Mouse (Mus musculus) CD4-positive, CD25-positive, alpha-beta regulatory T cell, adult 4 months (primary cell): ENCODE data around the gene Tnc. TPM values are rescaled to one million over a fixed set of nuclear protein-coding genes. Genes with fewer than 3 reads are reported as not detected.

Experiments used
- ATAC-seq: one replicate; pipeline ENCODE4 v1.8.0; 2017
- polyA plus RNA-seq, 2 experiments: library from polyadenylated mRNA; unstranded; fragments of 100-300 nt; shearing (Covaris generic); gene quantifications; one replicate each; pipeline ENCODE4 v1.2.1; 2017

Tnc gene
- polyA plus RNA-seq, 2 experiments from 2014 or later: 0.11 to 0.16 TPM

DNA sequence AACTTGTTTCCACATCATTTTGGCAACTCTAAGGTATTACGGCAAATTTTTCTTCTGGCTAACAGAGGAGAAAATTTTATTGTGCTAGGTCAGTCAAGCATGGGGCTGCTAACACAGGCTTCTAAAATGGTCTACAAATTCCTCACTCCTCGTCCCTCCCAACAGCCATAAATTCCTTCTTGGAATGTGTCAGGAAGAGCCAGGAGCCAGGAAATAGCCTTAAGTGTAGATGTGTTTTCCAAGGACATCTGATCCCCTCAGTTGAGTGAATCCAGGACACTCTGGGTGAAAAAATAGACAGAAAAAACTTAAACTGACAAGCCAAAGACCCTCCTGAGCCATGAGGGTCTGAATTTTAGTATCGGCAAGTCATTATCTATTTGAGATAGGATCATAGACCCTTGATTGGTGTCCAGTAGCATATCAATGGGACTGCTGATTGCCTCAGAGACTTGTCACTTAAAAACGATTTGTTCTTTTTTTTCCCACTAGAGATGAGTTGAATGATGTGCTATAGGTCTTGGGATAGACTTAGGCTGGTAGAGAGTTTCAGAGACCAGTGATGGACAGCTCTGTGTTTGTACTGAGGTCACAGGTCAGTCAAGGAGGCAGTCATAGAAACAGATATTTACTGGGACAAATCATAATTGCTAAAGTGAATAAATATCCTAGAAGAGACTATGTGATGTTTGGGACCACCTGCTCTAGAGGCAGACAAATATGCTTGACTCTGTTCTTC is 22.6 kb downstream of the Tnc start:
- no peak for ATAC-seq

DNA sequence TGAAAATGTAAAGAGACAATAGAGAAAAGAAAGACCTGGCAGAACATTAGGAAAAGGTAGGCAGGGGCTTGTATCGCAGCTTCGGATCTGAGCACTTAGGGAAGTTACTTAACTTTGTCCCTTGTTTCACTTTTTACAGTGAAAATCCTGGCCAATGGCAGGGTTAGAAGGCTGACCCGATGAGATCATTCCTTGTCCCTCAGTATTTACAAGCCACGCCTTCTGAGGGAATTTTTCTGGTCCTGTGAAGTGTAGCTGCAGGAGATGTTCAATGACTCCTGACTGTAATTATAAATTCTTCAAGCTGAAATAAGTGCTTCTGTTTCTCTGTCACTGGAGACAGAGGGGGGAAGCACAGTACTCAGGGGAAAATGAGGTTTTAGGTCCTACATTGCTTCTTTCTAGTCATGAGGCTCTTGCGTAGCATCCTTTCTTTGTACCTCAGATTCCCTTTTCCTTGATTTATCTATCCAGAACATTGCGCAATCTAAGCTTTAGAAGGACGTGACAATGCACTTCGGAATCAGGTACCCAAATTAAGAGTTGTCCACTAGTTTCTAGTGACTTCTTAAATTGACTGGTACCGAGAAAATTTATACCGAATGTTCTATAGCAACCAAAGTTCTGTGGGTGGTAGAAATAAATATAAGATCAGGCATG is 25.8 kb downstream of the Tnc start:
- ATAC-seq: no peak

DNA sequence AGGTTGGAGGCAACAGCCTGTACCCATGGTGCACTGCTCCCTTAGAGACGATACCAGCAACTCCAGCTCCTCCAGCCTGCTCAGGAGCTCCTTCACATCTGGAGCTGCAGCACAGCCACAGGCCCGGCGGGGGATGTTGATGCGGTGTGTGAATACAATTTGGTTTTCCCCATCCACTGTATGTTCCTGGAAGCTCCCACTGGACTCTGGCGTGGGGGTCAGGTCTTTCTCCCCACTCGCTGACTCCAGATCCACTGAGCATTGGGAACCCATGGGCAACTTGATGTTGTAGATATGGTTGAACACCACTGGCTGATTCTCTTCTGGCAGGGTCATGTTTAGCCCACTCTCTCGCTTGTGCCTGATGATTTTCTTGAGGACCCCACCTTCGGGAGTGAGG is 26.7 kb downstream of the Tnc start:
- no peak for ATAC-seq

DNA sequence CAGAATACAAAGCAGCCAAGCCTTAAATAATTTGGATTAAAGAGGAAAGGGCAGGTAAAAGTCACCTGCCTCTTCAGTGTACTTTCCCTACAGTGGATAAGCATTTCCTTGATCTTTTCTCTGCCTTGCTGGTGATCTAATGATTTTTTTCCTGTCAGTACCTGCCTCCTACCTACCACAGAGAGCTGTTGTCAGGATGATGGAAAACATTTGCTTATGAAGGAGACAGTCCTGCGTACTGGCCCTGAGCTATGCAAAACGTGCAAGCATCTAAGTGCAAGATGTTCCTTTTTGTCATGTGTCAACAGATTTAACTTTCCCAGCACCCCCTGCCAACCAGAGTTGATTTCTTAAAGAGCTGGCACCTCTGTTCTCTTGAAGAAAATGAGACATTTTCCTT is 35.5 kb downstream of the Tnc start:
- ATAC-seq: no peak

DNA sequence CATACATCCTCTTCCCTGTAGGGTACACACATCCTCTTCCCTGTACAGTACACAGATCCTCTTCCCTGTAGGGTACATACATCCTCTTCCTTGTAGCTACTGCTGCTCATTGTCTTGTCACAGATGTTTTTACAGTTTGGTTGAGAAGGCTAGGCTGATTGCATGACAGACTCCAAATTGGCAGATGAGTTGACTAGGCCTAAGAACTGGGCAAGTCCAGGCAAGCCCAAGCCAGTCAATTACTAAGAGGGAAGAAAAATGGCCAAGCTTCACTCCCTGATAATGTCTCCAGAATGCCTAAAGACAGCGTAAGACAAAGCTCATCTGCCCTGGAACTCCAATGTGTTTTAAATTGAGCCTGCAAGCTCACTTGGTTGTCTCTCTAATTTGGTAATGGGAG is 36.9 kb downstream of the Tnc start:
- ATAC-seq: no peak

DNA sequence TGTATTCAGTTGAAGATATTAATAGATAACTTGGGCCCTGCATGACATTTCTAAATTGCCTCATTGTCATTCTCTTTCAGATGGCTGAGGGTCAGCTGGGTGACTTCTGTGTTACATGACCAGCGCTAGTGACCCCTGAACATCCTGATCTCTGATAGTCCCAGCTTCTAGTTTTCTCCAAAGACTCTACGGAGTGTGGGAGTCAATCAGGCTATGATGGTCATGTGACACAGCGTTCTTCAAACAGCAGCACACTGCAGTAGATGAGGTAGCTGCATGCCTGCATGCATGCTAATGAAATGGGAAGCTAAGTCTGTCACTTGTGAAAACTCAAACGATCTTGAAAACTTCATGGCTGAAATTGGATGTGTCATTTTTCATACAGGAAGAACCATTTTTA is 41.6 kb downstream of the Tnc start:
- ATAC-seq: no peak

DNA sequence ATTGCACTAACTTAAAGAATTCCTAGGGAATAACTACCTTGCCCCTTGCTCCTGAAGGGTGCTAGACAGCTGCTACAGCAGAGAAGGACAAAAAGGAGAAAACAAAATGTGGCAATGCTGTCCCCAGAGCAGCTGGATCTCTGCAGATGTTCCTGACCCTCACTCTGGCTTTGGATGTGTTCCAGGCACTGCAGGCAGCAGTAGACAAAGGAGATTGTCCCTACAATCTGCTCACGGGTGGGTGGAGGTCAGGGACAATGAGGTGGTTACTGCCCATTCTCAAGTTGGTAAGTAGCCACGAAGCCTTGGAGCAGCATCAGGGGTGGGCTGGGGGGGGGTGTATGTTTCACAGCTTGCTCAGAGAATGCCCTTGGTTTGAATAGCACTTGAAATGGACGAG is 43.1 kb downstream of the Tnc start:
- no peak for ATAC-seq

DNA sequence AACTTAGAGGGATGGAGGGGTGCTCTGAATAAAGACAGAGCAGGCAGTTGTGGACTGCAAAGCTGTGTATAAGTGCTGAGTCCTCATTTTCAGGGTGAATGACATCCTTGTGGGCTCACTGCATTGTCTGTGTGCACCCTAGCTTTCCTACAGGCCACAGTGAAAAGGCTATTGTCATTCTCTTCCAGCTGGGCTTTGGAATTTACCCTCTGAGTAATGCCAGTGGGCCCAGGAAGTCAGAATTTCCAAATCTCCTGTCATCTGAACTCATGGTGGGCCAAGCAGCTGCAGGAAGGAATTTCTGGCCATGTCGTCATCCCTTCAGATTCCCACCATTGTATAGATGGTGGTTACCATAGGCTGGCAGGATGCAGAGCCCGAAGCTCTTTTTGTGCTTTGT is 44.6 kb downstream of the Tnc start:
- no peak for ATAC-seq

DNA sequence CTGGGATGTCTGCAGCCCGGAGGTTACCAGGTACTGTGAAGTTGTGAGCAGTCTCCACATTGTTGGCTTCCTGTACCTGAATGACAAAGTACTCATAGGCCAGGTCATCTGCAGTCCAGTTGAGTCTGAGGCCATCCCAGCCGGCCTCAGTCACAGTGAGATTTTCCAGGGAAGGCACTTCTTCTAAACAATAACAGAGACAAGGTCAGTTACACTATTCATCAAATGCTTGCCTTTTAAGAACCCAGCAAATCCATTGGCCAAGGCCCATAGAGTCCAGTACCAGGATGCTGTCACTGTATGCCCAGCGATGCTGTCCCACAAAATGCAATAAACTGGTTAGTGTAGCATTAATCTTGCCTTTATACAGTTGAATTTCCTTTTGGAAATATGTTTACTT is 46.0 kb downstream of the Tnc start:
- ATAC-seq: no peak

DNA sequence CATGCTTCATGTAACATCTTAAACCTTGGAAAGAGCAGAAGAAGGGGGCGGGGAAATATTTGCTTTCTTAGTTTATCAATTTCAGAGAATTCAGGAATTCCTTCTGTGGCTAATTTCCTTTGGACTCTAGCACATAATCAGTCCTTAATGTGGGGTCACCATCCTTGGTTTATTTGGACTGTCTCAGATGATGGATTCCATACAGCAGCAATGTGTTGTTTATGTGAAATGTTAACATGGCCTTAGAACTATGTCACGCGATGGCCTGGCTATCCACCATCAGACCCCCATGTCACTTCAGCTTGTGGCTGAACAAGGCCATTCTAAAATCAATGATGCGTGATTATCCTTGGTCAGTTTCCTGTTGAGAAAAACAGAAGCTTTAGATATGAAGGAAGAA is 46.5 kb downstream of the Tnc start:
- ATAC-seq: no peak

DNA sequence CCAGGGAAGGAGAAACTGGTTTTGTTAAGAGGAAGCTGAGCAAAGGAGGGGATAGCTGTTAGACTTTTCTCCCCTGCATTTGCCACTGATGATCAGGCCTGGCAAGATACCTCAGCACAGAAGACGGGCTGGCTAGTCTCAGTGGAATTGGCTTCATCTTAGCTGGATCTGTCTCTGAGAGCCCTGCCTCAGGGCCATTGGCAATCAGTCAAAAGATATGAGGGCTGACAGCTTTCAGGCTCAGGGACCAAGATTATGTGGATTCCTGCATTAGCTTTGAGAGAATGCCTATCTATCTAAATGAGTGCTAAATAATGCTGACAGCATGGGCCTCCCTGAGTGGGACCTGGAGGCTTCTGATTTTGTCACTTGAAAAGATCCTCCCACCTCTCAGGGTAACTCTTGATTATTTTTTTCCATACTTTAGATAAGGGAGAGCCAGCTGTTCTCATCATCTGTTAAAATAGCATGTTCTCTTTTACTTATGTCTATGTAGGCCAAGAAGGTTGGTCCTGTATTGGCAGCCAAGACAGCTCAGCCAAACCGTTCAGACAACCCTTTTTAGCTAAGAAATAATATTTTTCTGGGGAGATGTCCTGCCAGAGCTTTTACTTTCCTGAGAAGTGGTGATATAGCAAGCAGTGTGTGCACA is 53.2 kb downstream of the Tnc start:
- no peak for ATAC-seq

DNA sequence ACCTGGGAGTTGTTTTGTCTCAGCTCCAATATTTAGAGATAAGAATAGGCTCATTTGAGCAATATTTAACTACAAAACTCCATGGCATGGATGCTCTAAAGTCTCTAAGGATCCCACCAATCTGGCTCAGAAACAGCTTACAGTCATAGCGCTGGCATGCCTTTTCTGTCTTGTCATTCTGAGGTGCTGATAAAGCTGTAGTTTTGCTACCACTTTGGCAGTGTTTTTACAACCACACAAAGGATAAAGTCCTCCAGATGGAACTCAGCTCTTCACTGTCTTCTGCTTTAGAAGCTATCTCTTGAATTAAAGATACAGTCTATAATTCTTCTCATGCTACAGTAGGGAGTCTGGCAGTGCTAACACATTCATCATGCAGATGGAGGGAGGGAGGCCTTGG is 56.6 kb downstream of the Tnc start:
- no peak for ATAC-seq

DNA sequence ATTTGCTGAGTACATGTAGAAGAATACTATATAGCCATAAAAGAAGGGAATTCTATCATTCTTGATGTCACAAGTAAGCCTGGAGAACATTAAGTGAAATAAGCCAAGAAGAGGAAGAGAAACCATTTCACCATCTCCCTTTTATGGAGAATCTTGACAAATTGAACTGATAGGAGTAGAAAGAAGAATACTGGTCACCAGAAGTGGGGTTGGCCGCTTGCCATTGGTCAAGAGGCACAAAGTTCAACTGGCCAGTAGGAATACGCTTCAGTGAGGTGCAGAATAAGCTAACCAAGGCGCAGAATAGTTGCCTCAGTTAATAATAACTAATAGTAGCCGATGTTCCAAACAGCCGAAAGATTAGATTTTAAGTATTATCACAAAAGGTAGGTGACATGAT is 58.7 kb downstream of the Tnc start:
- ATAC-seq: no peak

DNA sequence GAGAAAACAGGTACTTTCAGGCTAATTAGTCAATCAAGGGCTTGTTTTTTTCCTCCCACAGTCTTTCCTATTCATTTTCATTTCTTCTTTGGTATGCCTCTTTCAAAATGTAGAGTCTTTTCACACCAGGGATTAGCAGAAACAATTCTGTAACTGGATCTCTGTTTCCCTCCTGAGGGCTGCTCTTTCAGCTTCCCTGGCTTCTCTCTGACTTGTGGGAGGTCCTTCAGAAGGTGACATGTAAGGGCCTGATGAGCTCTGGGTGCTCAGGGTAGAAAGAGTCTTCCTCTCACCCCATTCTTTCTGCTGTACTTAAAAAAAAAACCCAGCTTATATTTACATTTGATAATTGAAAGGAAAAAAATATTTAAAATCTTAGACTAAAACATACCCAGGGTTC is 60.2 kb downstream of the Tnc start:
- ATAC-seq: no peak

DNA sequence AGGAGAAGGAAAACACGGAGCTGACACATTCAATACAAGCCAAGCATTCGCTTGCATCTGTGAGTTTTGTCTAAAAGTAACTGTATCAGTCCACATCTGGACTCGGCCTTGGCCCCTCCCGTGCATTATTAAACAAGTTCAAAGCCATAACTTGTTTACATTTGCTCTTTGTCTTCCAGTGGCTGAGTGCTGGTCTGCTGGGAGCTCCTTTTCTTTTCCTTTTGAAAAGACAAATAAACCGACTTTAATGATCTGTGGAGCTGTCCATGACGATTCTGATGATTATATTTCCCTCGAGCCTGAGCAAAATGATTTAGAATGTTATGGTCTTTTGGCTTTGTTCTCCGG is 63.7 kb downstream of the Tnc start:
- ATAC-seq: no peak

DNA sequence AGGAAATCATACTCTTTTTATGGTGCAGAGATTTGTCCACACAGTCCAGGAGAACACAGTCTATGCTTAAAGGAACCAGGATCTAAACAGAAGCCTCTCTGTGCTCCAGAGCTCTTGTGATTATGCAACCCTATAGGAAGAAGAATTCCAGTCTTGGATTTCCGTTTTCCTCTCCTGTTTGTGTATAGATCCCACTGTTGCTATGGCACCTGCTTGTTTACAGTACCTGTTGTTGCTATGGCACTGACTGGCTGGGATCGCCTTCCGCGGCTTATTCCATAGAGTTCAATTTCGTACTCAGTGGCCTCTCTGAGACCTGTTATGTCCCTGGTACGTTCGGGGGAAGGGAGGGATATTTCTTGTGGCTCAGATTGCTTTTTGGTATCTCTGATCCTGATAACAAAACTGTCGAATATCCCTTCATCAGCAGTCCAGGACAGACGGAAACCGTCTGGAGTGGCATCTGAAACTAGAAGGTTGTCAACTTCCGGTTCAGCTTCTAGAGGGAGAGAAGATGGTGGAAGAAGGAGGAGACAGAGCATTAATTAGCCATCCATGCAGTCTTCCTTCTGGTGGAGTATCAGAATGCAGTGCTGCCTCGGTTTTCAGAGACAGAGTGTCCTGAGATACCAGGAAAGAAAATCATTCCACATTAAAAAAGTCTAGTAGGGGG is 64.3 kb downstream of the Tnc start:
- ATAC-seq: no peak

DNA sequence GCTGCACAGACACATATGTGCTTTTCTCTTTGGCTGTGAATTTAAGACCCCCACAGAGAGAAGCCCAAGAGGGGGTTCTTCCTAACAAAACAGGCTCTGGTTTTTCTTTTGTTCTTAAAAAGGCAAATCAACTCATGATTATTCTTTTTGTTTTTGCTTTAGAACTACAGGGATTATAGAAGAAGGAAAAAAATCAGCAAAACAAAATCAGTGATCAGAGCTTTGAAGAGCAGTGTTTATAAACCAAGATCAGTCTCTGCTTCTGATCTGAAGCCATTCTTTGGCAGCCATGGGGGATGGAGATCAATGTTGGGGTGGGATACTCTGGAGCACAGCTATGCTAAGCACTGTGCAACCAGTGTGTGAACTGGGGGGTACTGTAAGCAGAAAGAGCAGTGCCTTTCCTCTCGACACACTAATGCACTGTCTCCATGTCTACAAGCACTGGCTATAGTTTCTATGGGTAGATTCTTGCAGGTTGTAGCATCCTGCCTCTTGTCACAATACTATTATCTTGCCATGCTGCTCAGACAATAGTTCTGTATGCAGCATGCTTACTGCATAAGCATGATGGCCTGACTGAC is 66.5 kb downstream of the Tnc start:
- ATAC-seq: no peak

DNA sequence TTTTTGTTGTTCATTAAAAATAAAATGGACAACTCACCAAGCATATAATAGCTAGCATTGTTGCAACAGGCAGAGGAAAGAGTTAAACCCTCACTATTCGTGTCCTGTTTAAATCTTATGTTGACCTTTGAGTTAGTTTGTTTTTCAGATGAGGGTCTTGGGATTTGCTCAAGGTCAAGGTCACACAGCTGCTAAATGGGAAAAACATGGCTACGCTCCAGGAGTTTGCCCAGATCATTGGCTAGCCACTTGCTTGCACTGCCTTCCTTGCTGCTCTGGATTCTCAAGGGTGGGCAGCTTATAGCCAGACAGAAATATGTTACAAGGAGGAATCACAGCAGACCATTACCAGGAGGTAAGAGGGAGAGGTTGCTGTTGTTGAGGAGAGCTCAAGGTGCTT is 67.2 kb downstream of the Tnc start:
- no peak for ATAC-seq

DNA sequence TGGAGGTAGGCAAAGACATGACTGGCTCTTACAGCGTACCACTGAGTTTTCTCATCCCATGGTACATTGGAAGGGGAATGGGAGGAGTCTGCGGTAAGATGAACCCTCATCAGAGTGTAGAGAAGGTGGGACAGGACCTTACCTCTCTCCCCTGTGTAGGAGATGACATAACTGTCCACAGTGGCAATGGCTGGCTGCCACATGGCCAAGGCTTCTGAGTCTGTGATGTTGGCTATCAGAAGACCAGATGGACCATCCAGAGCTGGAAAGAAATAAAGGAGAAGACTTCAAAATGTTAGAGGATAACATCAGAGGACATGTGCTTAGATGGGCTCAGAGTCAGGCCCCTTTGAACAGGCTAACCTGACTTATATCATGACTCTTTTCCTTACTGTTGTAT is 74.3 kb downstream of the Tnc start:
- ATAC-seq: no peak

DNA sequence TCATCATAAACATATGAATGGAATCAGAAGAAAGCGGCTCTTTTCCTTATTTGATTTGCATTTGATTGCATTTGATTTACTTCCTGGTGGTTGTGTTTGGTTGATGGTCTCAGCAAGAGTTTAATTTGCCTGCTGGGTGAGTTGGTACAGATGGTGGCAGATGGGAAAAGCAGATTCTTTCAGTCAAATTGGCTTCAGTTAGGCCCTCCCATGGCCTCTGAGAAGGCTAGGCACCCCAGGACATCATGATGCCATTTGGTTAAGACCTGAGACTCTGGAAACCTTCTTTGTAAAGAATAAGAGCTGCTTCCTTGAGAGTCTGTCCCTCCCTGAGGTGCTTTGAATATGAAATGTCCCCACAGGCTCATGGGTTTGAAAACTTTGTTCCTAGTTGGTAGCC is 75.1 kb downstream of the Tnc start:
- ATAC-seq: no peak

DNA sequence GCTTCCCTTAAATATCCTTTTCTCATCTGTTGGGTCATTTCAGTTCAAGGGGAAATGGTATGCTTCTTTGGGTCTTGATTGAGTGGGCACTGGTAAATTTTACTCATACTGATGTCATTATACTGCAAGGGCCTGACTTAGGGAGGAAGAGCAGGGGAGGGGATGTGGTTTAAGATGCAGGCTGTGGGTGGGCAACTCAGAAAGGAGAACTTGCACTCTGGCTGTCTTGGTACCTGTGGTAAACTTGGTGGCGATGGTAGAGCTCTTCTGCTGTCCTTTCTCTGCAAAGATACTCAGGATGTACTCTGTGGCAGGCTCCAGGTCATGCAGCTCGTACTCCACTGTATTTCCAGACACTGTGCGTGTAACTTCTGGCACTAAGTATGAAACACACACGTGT is 75.9 kb downstream of the Tnc start:
- ATAC-seq: no peak

DNA sequence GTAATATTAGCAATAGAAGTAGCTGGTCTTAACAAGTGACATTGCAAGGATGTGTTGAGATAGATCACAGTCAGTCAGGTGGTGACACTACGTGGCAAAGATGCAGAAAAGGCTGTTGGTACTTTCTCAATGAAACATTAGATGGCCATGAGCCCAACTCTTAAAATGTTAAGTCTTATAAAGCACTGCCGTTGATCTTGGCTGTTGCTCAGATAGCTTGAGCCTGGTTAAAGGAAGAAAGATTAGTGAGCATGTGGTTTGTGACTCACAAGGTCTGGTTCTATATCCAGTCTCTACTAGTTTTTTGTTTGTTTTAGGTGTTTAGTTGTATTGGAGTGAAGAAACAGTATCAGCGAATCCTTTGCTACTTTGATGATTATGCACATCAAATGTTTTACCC is 76.9 kb downstream of the Tnc start:
- no peak for ATAC-seq

DNA sequence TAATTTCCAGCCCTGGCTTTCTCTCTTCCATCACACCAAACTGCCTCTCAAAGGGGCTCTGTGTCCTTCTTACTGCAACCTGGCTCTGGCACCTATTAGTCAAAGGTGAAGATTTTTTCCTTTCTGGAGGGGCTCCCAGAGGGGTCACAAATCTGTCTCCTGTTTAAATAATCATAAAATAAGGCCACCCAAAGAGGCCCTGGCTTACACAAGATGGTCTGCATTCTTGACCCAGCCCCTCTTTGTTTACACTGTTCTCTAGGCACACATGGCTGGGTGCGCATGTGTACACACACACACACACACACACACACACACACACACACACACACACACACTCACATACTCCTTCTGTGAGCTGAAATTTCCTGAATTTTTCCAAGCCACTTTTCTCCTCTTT is 83.4 kb downstream of the Tnc start:
- no peak for ATAC-seq
